Mouse (Mus musculus): ENCODE results near the gene Gm20918. TPM values are rescaled to one million over a fixed set of nuclear protein-coding genes. Genes with fewer than 3 reads are reported as not detected.

Gene Gm20918
- not detected for polyA plus RNA-seq (2017; shearing (Covaris generic))

GRCm38 (mm10) chrY:5043637-5044036, at the start of gene Gm20918:
Gene Gm20918 (plus strand): TSS chrY:5043937.

Other genes starting within 250 kb of the Gm20918 start
- not detected for gene Gm21820, start 205.5 kb downstream of the Gm20918 start, polyA plus RNA-seq (2017; shearing (Covaris generic))

Measured in activated CD4-positive, CD25-positive, alpha-beta regulatory T cell, adult 9 weeks (primary cell).